Mouse (Mus musculus) embryo, embryonic 9.5 days (tissue): ENCODE data around the gene Cacna1a.
A peak's percentile ranks its signal among the peaks of the same experiment; 100 is the strongest.
"Not testable (repeated sequence)": the region's sequence is repeated elsewhere in the genome, so short reads cannot be mapped to it uniquely, and the experiment has no call there.

Source experiments
- DNase-seq: peaks from one replicate; pipeline ENCODE4 v3.0.0-alpha.2; 2017; ENCODE audit errors: extremely low spot score

Gene Cacna1a

GRCm38 (mm10) chr8:84586221-84586620 is 198.0 kb downstream of the Cacna1a start:
- DNase-seq = no peak

DNA sequence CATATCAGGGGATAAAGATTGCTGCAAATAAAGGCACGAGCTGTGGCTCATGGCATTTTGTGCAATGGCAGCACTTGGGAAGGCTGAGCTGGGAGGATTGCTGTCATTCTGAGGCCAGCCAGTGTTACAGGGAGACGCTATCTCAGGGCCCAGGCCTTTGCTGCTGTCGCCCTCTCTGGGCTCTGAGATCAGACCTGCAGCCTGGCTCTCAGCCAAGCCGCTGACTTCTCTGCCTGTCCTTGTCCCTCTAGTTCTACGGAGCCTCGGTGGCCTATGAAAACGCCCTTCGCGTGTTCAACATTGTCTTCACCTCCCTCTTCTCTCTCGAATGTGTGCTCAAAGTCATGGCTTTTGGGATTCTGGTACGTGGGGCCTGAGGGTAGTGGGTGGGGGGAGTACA is 200.3 kb downstream of the Cacna1a start:
- DNase-seq = no peak

- DNase-seq = peak; percentile 82
Observed at GRCm38 (mm10) chr8:84592015-84592662, 203.9 kb downstream of the Cacna1a start.

GRCm38 (mm10) chr8:84593143-84593542 is 204.9 kb downstream of the Cacna1a start:
- no peak for DNase-seq

- DNase-seq = peak; percentile 79
Observed at GRCm38 (mm10) chr8:84594099-84594780, 206.0 kb downstream of the Cacna1a start.

DNA sequence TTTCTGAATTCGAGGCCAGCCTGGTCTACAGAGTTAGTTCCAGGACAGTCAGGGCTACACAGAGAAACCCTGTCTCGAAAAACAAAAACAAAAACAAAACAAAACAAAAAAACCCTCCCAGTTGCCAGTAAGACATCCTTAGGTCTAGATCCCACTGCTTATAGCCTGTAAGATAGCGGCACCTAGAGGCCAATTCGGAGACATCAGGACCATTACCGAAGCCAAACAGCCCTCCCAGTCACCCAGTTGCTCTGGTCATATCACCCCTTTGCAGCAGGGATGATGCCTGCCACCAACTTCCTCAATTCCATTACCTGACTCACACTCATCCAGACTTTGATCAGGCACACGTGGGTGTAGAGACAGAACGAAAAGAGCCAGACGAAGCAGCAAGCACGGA is 207.4 kb downstream of the Cacna1a start:
- DNase-seq = peak; percentile 45

DNA sequence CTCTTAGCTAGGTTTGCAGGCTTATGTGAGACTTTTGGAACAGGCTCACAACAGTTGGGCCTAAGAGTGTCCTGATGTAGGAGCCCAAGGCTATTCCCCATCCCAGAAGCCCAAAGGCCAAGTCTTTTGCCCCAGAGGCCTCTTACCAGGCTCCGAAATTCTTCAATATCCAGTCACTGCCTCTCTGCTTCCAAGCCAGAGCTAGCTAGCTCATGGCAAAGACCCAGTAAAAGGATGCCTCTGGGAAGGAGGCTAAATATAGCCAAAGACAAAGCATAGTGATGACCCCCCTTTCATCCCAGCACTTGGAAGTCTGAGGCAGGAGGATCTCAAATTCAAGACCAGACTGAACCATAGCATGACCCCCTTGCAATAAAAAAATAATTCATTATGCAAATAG is 211.2 kb downstream of the Cacna1a start:
- DNase-seq = no peak

DNA sequence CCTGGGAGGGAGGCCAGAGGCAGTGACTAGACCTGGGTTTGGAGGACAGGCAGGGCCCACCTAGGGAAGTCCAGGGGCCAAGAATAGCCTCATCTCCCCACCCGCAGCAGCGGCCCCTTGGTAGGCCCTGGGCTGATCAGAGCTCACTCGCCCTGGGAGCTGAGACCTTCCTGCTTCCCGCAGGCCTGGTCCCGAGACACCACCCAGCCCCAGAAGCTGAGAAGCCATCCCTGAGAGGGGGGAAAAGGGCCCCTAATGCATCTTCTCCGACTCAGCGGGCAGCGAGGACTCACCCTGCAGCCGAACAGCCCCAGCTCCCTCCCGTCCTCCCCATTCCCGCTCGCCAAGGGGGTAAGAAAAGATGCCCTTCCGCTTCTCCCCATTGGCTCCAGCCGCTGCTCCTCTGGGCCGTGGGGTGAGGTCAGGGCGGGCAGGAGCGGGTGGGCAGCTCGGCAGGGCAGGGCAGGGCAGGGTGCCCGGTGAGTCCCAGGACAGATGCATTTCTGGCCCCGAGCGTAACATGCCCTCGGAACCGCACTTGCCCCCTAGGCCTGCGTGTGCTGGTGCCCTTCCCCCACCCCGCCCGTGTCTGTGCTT is 212.2 kb downstream of the Cacna1a start:
- DNase-seq = peak; percentile 56

DNA sequence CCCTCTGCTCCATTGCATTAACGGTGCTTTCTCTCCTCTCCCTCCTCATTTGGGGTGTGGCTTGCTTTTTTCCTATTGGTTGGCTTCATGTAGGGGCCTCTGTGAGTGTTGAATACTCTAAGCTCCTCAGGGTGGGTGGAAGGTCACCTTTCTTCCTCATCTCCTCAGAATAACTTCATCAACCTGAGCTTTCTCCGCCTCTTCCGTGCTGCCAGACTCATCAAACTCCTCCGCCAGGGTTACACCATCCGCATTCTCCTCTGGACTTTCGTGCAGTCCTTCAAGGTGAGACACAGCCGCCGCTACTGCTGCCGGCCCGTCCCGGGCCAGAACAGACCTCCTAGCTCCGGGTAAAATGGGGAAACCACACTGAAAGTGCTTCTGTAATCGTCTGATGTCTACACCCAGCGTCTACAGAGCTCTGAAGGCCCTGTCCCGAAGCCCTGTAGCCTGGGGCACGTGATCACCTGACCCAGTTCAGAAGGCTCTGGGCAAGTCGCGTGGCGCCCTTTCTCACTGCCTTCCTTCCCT is 213.0 kb downstream of the Cacna1a start:
- DNase-seq = peak; percentile 36

- DNase-seq = peak; percentile 43
Observed at GRCm38 (mm10) chr8:84614512-84615223, 226.4 kb downstream of the Cacna1a start.

DNA sequence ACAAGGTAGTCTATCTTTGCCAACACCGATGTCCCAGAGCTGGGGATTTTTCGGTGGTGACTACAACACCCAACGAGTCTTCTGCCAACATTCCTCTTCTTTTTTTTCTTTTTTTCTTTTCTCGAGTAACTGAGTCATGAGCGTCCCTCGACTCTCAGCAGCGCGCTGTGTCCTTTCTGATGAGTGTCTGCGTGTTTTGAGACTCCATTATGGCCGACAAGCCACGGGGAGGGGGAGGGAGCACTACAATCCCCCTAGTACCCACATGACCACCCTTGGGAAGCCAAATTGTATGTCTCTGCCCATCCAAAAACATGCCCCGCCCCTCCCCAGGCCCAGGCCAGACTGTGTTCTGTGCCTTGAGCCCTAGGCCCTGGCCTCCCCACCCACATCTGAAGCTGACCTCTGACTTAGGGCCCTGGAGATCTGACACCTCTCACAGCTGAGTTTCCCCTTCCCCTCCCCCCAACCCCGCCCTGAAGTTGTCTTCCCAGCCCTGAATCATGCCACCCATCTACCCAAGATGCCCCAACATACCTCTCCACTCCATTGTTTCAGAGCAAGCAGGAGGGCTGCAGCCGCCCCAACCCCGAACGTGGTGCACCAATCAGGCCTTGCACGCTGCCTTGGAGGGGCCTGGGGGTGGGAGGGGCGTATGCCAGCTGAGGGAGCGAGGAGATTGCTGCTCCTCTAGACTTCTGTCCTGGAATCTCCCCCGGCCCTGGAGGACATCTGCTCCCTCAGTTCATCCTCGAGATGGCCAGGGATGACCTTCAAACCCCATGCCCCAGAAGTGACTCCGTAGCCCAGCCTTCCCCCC is 227.6 kb downstream of the Cacna1a start:
- peak; percentile 37 for DNase-seq

DNA sequence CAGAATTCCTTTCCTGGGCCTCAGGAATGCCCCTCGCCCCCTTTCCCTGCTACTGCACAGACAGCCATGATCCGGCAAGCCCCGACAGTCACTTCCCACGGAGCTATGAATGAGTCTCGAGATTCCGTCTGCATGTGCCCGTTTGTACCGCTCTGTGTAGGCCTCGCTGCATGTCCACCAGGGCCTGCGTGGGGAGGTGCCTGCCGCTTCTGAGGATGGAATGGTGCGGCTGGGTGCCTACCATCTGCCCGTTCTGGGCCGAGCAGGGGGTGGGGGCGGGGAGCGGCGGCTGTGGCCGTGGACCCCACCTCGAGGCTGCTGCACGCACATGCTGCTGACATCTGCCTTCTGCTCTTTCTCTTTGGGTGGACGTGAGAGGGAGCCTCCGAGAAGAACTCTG is 228.8 kb downstream of the Cacna1a start:
- DNase-seq = no peak

- DNase-seq = no peak
Observed at GRCm38 (mm10) chr8:84621102-84621625, 232.9 kb downstream of the Cacna1a start.

- DNase-seq = not testable (repeated sequence)
Observed at GRCm38 (mm10) chr8:84623425-84623824, 235.2 kb downstream of the Cacna1a start.

DNA sequence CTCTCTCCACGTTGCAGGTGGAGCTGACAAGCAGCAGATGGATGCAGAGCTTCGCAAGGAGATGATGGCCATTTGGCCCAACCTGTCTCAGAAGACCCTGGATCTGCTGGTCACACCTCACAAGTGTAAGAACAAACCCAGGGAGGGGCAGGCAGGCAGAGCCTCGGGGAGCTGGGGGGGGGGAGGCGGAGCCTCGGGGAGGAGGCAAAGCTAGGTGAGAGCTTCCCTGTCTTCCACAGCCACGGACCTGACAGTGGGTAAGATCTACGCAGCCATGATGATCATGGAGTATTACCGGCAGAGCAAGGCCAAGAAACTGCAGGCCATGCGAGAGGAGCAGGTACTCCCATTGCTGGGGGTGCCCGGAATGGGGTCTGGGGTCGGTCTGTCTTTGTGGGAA is 241.3 kb downstream of the Cacna1a start:
- DNase-seq = no peak

- DNase-seq = no peak
Observed at GRCm38 (mm10) chr8:84630145-84630544, 241.9 kb downstream of the Cacna1a start.

DNA sequence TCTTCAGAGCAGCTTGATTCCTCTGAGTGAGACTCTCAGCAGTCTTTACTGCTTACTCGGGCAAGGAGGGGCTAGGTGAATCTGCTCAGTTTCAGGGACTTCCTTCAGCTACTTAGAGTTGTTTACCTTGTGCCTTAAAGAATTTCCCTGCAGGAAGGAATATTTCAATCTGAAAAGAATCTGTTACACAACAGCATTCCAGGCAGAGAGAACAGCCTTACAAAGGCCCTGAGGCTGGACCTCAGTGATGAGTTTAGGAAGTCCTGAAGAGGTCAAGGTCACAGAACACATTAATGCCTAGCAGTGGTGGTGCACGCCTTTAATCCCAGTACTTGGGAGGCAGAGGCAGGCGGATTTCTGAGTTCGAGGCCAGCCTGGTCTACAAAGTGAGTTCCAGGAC is 243.6 kb downstream of the Cacna1a start:
- DNase-seq = no peak

DNA sequence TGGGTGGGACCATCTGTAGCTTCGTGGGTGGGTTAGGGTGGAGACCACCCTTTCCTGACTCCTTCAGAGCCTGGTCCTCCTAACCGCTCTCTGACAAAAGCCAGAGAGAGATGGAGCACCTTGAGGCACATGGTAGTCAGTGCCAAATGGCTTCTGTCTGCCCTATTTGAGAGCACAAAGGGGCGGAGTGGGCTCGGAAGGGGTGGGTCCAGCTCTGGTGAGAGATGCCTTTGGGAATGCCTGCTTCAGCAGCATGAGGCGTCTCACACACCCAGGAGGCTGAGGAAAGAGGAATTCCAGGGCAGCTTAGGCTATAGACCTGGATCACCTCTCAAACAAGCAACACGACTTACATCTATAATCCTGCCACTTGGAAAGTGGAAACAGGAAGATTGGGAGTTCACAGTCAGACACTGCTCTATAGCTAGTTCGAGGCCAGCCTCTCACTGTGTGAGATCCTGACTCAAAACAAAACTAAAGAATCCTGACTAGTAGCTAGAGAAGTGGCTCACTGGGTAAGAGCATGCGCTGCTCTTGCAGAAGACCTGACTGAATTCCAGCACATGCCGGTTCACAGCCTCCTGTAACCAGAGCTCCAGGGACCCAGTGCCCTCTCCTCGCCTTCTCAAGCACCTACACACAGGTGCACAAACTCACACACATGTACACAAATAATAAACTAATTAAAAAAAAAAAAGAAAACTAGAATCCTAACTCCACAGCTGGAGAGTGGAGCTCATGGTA is 245.8 kb downstream of the Cacna1a start:
- no peak for DNase-seq

DNA sequence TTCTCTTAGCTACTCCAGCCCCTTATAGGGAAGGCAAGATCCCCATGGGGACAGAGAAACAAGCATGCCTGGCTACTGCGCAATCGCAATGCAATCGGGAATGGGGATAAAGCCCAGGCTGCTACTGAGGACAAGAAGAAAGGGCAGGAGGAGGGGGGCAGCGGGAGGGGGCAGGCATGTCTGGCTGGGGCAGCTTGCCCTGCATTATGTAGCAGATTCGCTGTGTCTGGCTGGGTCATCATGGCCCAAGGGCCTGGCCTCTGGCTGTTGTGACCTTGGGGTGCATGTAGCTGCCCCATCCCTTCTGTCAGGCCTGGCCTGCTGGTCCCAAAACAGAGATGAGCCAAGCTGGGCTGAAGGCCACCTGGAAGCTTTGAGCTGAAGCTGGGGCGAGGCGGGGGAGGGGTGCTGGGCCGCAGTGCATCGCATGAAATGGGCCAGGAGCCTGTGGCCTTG is 246.6 kb downstream of the Cacna1a start:
- DNase-seq = no peak

DNA sequence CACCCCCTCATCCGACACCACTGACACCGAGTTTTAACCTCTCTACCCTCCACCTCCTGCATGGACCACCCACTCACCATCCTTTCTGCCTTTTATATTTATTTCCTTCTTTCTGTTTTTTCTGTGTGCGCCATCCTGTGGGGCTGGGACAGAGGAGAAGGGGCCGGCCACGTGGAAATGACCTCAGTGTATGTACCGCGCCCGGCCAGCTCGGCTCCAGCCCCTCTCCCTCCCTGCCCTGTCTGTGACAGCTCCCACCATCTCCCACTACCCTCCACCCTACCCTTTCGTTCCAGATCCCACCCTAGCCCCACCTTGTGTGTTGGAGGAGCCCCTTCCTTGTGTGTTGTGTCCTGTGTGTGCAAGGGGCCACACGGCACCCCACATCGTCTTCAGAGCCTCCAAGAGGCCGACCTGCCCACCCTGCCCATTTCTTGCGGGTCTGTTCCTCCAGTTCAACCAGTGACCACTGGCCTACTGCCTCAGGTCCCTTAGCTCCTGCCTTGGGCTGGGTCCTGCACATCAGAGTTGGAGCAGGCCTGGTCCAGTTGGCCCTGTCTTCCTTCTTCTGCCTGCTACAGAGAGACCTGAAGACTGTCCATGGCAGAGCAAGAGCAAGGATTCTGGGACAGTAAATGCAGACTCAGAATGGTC is 247.3 kb downstream of the Cacna1a start:
- no peak for DNase-seq
